Mouse (Mus musculus): ENCODE measurements around the gene Ngly1.
A peak's percentile ranks its signal among the peaks of the same experiment; 100 is the strongest.

Gene Ngly1

GRCm38 (mm10) chr14:16249171-16249874 lies at the start of gene Ngly1, which contains the start of gene Oxsm:
Gene Ngly1 (plus strand): TSS chr14:16249280.
Gene Oxsm (minus strand): TSS chr14:16249808.
- peak in 1 of 2 experiments; percentile 70 for DNase-seq (ENCODE audit: low spot score in 2 of 2)

- no peak for DNase-seq (ENCODE audit: low spot score in 2 of 2)
These were observed 48.7 kb upstream of the Ngly1 start for GRCm38 (mm10) chr14:16200220-16200912.

GRCm38 (mm10) chr14:16200969-16201638 lies 48.0 kb upstream of the Ngly1 start:
- peak; percentile 13 to 63 for DNase-seq (ENCODE audit: low spot score in 2 of 2)

GRCm38 (mm10) chr14:16201673-16202072 lies 47.4 kb upstream of the Ngly1 start:
- no peak for DNase-seq (ENCODE audit: low spot score in 2 of 2)

GRCm38 (mm10) chr14:16207722-16208121 lies 41.4 kb upstream of the Ngly1 start:
- no peak for DNase-seq (ENCODE audit: low spot score in 2 of 2)

- no peak for DNase-seq (ENCODE audit: low spot score in 2 of 2)
These were observed 30.1 kb upstream of the Ngly1 start for GRCm38 (mm10) chr14:16219015-16219414.

GRCm38 (mm10) chr14:16229395-16229794 lies 19.7 kb upstream of the Ngly1 start:
- no peak for DNase-seq (ENCODE audit: low spot score in 2 of 2)

GRCm38 (mm10) chr14:16230581-16230980 lies 18.5 kb upstream of the Ngly1 start:
- DNase-seq (ENCODE audit: low spot score in 2 of 2) = no peak

GRCm38 (mm10) chr14:16233515-16233914 lies 15.6 kb upstream of the Ngly1 start:
- DNase-seq (ENCODE audit: low spot score in 2 of 2) = no peak

GRCm38 (mm10) chr14:16236466-16236865 lies 12.6 kb upstream of the Ngly1 start:
- no peak for DNase-seq (ENCODE audit: low spot score in 2 of 2)

- no peak for DNase-seq (ENCODE audit: low spot score in 2 of 2)
These were observed 6.8 kb upstream of the Ngly1 start for GRCm38 (mm10) chr14:16242193-16242815.

GRCm38 (mm10) chr14:16242947-16243602 lies 6.0 kb upstream of the Ngly1 start:
- peak; percentile 75 to 92 for DNase-seq (ENCODE audit: low spot score in 2 of 2)

GRCm38 (mm10) chr14:16243603-16244209 lies 5.4 kb upstream of the Ngly1 start:
- peak in 1 of 2 experiments; percentile 10 for DNase-seq (ENCODE audit: low spot score in 2 of 2)

- DNase-seq (ENCODE audit: low spot score in 2 of 2) = no peak
These were observed 4.7 kb upstream of the Ngly1 start for GRCm38 (mm10) chr14:16244370-16244769.

- DNase-seq (ENCODE audit: low spot score in 2 of 2) = no peak
These were observed 4.0 kb upstream of the Ngly1 start for GRCm38 (mm10) chr14:16245127-16245526.

GRCm38 (mm10) chr14:16246340-16246912 lies 2.7 kb upstream of the Ngly1 start:
- DNase-seq (ENCODE audit: low spot score in 2 of 2) = no peak

GRCm38 (mm10) chr14:16248135-16248534 lies 945 bp upstream of the Ngly1 start:
- no peak for DNase-seq (ENCODE audit: low spot score in 2 of 2)

GRCm38 (mm10) chr14:16248603-16249157 lies 400 bp upstream of the Ngly1 start:
- DNase-seq (ENCODE audit: low spot score in 2 of 2) = no peak

GRCm38 (mm10) chr14:16250099-16250498 lies 1.0 kb downstream of the Ngly1 start:
- no peak for DNase-seq (ENCODE audit: low spot score in 2 of 2)

- no peak for DNase-seq (ENCODE audit: low spot score in 2 of 2)
These were observed 6.7 kb downstream of the Ngly1 start for GRCm38 (mm10) chr14:16255745-16256144.
